Mouse (Mus musculus) ovary, adult 10 weeks (tissue): ENCODE measurements around the gene Krtap16-3. TPM values are rescaled to one million over a fixed set of nuclear protein-coding genes. Genes with fewer than 3 reads are reported as not detected.

Experiments
- polyA plus RNA-seq: library from polyadenylated mRNA; stranded (reverse); fragments of 350-450 nt; fragmentation: Illumina TruSeq; extraction: RNeasy Lipid Tissue Mini Kit (QIAGEN cat#74804); gene quantifications from one replicate; pipeline ENCODE4 v1.2.3, GENCODE M21; 2014

Gene Krtap16-3
- not detected for polyA plus RNA-seq

DNA sequence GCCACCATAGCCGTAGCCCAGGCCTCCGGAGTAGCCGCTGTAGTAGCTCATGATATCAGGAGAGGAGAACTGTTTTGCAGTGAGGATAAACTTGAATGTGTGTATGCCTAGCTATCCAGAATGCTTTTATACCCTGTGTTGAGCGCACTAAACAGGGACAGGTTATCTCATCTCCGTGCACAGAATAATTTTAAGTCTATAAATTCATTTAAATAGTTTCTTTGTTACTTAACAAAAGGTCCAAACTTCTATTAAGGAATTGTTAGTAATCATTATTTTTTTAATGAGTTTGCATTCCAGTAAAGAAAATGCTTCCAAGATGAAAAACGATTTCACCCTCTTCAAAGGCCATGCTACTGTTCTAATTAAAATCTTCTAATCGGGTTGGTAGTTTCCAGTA is at the start of gene Krtap16-3:
Gene Krtap16-3, minus strand, starts transcription at position 101 of the 400 bp plus-strand sequence.

DNA sequence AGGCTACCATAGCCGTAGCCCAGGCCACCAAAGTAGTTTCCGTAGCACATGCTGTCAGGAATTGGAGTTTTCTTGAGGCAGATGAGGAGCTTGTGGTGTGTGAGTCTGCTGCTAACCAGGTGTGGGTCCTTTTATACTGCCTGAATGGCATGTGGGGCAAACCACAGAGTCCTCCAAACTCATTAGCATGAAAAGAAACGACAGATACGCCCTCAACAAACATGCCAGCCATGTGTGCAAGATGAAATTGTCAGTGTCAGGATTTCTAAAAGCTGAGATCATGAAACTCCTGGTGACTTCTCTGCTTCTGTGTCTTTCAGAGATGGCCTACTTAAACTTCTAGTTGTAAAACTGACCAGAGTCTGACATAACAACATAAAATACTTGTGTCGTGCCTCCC is 48.0 kb upstream of the Krtap16-3 start, which contains the start of gene Krtap22-2:
Gene Krtap22-2, minus strand, starts transcription at position 101 of the 400 bp plus-strand sequence.

DNA sequence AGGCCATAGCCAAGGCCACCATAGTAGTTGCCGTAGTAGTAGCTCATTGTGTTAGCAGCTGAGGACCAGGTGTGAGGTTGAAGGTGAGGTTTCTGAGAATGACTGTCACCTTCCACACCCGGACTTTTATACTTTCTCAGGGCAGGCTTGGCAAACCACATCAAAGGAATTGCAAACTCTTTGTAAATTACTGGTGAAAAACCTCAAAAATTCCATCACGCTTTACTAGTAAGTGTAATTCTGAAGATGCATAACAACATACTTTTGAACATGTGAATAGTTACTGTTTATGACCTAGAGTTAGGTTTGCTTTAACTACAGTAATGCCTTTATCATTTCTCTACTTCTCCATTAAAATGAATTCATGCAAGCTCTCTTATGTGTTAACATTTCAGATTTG is 30.5 kb downstream of the Krtap16-3 start, which contains the start of gene Krtap19-9b:
Gene Krtap19-9b, minus strand, starts transcription at position 101 of the 400 bp plus-strand sequence.

Other genes with a start within 250 kb of the Krtap16-3 start
- gene Krtap13-1, start 234.0 kb downstream of the Krtap16-3 start, polyA plus RNA-seq, result not detected
- not detected for gene Krtap13, start 211.2 kb downstream of the Krtap16-3 start, polyA plus RNA-seq
- not detected for gene 2310034C09Rik, start 204.0 kb downstream of the Krtap16-3 start, polyA plus RNA-seq
- gene 2310057N15Rik, start 188.7 kb downstream of the Krtap16-3 start, polyA plus RNA-seq, result not detected
- gene Gm5965, start 185.0 kb downstream of the Krtap16-3 start, polyA plus RNA-seq, result not detected
- not detected for gene Gm20741, start 150.7 kb downstream of the Krtap16-3 start, polyA plus RNA-seq
- gene Krtap15, start 142.7 kb downstream of the Krtap16-3 start, polyA plus RNA-seq, result not detected
- not detected for gene Krtap14, start 136.7 kb downstream of the Krtap16-3 start, polyA plus RNA-seq
- not detected for gene Krtap19-1, start 93.5 kb downstream of the Krtap16-3 start, polyA plus RNA-seq
- gene Krtap19-2, start 88.6 kb downstream of the Krtap16-3 start, polyA plus RNA-seq, result not detected
- not detected for gene Krtap19-3, start 84.8 kb downstream of the Krtap16-3 start, polyA plus RNA-seq
- not detected for gene Krtap19-4, start 77.8 kb downstream of the Krtap16-3 start, polyA plus RNA-seq
- gene Krtap19-5, start 66.4 kb downstream of the Krtap16-3 start, polyA plus RNA-seq, result not detected
- gene Krtap19-9b, start 30.6 kb downstream of the Krtap16-3 start, polyA plus RNA-seq, result not detected
- gene Krtap22-2, start 47.9 kb upstream of the Krtap16-3 start, polyA plus RNA-seq, result not detected
- not detected for gene Gm10229, start 52.4 kb upstream of the Krtap16-3 start, polyA plus RNA-seq
- not detected for gene Krtap6-1, start 68.8 kb upstream of the Krtap16-3 start, polyA plus RNA-seq
- not detected for gene Gm10228, start 78.6 kb upstream of the Krtap16-3 start, polyA plus RNA-seq
- gene Krtap6-5, start 85.0 kb upstream of the Krtap16-3 start, polyA plus RNA-seq, result not detected
- gene 1110025L11Rik, start 101.1 kb upstream of the Krtap16-3 start, polyA plus RNA-seq, result not detected
- gene Krtap6-3, start 121.1 kb upstream of the Krtap16-3 start, polyA plus RNA-seq, result not detected
- gene Gm6358, start 178.0 kb upstream of the Krtap16-3 start, polyA plus RNA-seq, result not detected
- gene Gm10061, start 188.2 kb upstream of the Krtap16-3 start, polyA plus RNA-seq, result not detected
- not detected for gene Gm9789, start 195.1 kb upstream of the Krtap16-3 start, polyA plus RNA-seq
- gene Gm7735, start 206.6 kb upstream of the Krtap16-3 start, polyA plus RNA-seq, result not detected
- not detected for gene 1110057P08Rik, start 211.9 kb upstream of the Krtap16-3 start, polyA plus RNA-seq
- gene Krtap20-2, start 243.0 kb upstream of the Krtap16-3 start, polyA plus RNA-seq, result not detected